Mouse (Mus musculus): ENCODE measurements around the gene Adcyap1. TPM values are rescaled to one million over a fixed set of nuclear protein-coding genes. Genes with fewer than 3 reads are reported as not detected.

The Adcyap1 gene
- not detected in 2 replicates for total RNA-seq (2023)

DNA sequence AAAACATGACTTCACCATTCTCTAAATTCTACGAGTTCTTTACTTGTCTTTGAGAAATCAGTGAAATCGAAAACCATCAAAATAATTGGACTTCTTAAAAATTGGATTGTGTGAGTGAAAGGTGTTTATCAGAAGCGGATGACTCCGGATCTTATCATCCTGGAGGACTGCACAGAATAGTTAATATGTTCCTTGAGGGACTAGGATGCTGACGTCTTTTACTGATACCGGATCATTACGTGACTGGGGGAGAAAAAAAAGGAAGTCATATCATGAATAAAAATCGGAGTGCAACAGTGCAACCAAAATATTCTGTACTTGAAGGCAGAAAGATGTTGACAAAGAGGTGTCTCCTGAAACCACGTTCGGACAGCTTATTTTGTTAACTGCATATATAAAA is at the start of gene Adcyap1:
TSS of gene Adcyap1 (plus strand) at position 301 of the 400 bp plus-strand sequence.

Data from neutrophil, adult 65 days (primary cell).